Mouse (Mus musculus) midbrain, embryonic 10.5 days (tissue): ENCODE measurements at regions not wholly inside any gene's neighbourhood (a gene's known extent, or its start where the extent isn't known, plus 50 kb on each side); places are given as distances from the start of the nearest gene placed in this dataset.

ENCODE experiments used
- DNase-seq: peaks from one replicate; pipeline ENCODE4 v3.0.0-alpha.2; 2017; ENCODE audit warnings: low spot score
- H3K27ac ChIP-seq: fragments of 300-500 bp; sonication (generic); replicated peaks from 2 replicates; pipeline ENCODE4 v1.5.1; 2016; ENCODE audit warnings: mild to moderate bottlenecking
- H3K27me3 ChIP-seq: fragments of 300-500 bp; sonication (generic); 2 replicates; pipeline ENCODE4 v1.6.1; 2016; ENCODE audit warnings: low read depth, mild to moderate bottlenecking; ENCODE audit not compliant: poor library complexity, severe bottlenecking
- H3K36me3 ChIP-seq: fragments of 300-500 bp; sonication (generic); 2 replicates; pipeline ENCODE4 v1.6.1; 2016; ENCODE audit warnings: mild to moderate bottlenecking, moderate library complexity
- H3K4me1 ChIP-seq: fragments of 300-500 bp; sonication (generic); 2 replicates; pipeline ENCODE4 v1.6.1; 2016
- H3K4me3 ChIP-seq: fragments of 300-500 bp; sonication (generic); 2 replicates; pipeline ENCODE4 v1.5.1; 2016; ENCODE audit warnings: mild to moderate bottlenecking, moderate library complexity
- H3K9me3 ChIP-seq: fragments of 300-500 bp; sonication (generic); replicated peaks from 2 replicates; pipeline ENCODE4 v1.6.1; 2016; ENCODE audit warnings: mild to moderate bottlenecking
- WGBS: fragments of 180-500 bp; shearing (Covaris S2); methylation state at CpG from one replicate; pipeline ENCODE4 v1.1.7; 2016; 5-methylcytosine and 5-hydroxymethylcytosine counted together

GRCm38 (mm10) chr19:21143970-21144595 lies 128.0 kb upstream of the Zfand5 start:
- Histone ChIP-seq H3K4me3 (peak overlapping the region; percentile 29), H3K36me3 (no peaks in the 10 kb centered on the region), H3K27ac (peak overlapping the region; percentile 55), H3K4me1 (peaks cover 26% of the 10 kb centered on the region), H3K9me3 (no peaks in the 10 kb centered on the region), H3K27me3 (peaks cover 26% of the 10 kb centered on the region)
- no peak for DNase-seq
- WGBS = 36% methylated on average over 7 of the region's 7 CpGs

- no peak for DNase-seq
- Histone ChIP-seq H3K4me1 (peaks cover 34% of the 10 kb centered on the region), H3K9me3 (no peaks in the 10 kb centered on the region), H3K4me3 (no peak overlapping the region), H3K27ac (no peak overlapping the region), H3K27me3 (peaks cover 17% of the 10 kb centered on the region), H3K36me3 (no peaks in the 10 kb centered on the region)
- WGBS = 78% methylated on average over 3 of the region's 3 CpGs
These were observed 131.6 kb upstream of the Zfand5 start for GRCm38 (mm10) chr19:21140456-21140855.

GRCm38 (mm10) chr19:21138998-21139495 lies 133.0 kb upstream of the Zfand5 start:
- no peaks in the 10 kb centered on the region for H3K36me3 ChIP-seq
- H3K27ac ChIP-seq = no peak overlapping the region
- H3K4me1 ChIP-seq = peaks cover 28% of the 10 kb centered on the region
- no peak for DNase-seq
- peaks cover 17% of the 10 kb centered on the region for H3K27me3 ChIP-seq
- 85% methylated on average over 8 of the region's 8 CpGs for WGBS
- H3K4me3 ChIP-seq = no peak overlapping the region
- no peaks in the 10 kb centered on the region for H3K9me3 ChIP-seq

GRCm38 (mm10) chr19:21136756-21137155 lies 135.3 kb upstream of the Zfand5 start:
- H3K27ac ChIP-seq = no peak overlapping the region
- no peak for DNase-seq
- WGBS = 66% methylated on average over 1 of the region's 1 CpGs
- H3K4me3 ChIP-seq = no peak overlapping the region
- no peaks in the 10 kb centered on the region for H3K9me3 ChIP-seq
- no peaks in the 10 kb centered on the region for H3K36me3 ChIP-seq
- H3K27me3 ChIP-seq = peaks cover 9% of the 10 kb centered on the region; the same call in 1 of the 2 replicates
- peaks cover 21% of the 10 kb centered on the region for H3K4me1 ChIP-seq

GRCm38 (mm10) chr19:21135998-21136380 lies 136.1 kb upstream of the Zfand5 start:
- peaks cover 26% of the 10 kb centered on the region for H3K4me1 ChIP-seq
- no peaks in the 10 kb centered on the region for H3K9me3 ChIP-seq
- peaks cover 7% of the 10 kb centered on the region; the same call in 1 of the 2 replicates for H3K27me3 ChIP-seq
- H3K36me3 ChIP-seq = no peaks in the 10 kb centered on the region
- no peak overlapping the region for H3K4me3 ChIP-seq
- 58% methylated on average over 5 of the region's 5 CpGs for WGBS
- peak overlapping the region; percentile 39 for H3K27ac ChIP-seq
- DNase-seq = no peak

GRCm38 (mm10) chr19:21135297-21135997 lies 136.6 kb upstream of the Zfand5 start:
- H3K36me3 ChIP-seq = no peaks in the 10 kb centered on the region
- WGBS = 44% methylated on average over 6 of the region's 6 CpGs
- no peak for DNase-seq
- peaks cover 2% of the 10 kb centered on the region; the same call in 1 of the 2 replicates for H3K27me3 ChIP-seq
- H3K9me3 ChIP-seq = no peaks in the 10 kb centered on the region
- H3K4me3 ChIP-seq = no peak overlapping the region
- H3K27ac ChIP-seq = peak overlapping the region; percentile 39
- H3K4me1 ChIP-seq = peaks cover 26% of the 10 kb centered on the region

- no peak overlapping the region for H3K27ac ChIP-seq
- H3K27me3 ChIP-seq = no peaks in the 10 kb centered on the region
- no peak for DNase-seq
- 81% methylated on average over 5 of the region's 5 CpGs for WGBS
- H3K9me3 ChIP-seq = no peaks in the 10 kb centered on the region
- H3K36me3 ChIP-seq = no peaks in the 10 kb centered on the region
- H3K4me3 ChIP-seq = no peak overlapping the region
- peaks cover 11% of the 10 kb centered on the region; the same call in 1 of the 2 replicates for H3K4me1 ChIP-seq
These were observed 142.4 kb upstream of the Zfand5 start for GRCm38 (mm10) chr19:21129653-21130052.

GRCm38 (mm10) chr19:21127079-21127745 lies 144.9 kb upstream of the Zfand5 start:
- Histone ChIP-seq H3K9me3 (no peaks in the 10 kb centered on the region), H3K27me3 (no peaks in the 10 kb centered on the region), H3K4me1 (peaks cover 11% of the 10 kb centered on the region; the same call in 1 of the 2 replicates), H3K27ac (no peak overlapping the region), H3K4me3 (no peak overlapping the region), H3K36me3 (no peaks in the 10 kb centered on the region)
- 92% methylated on average over 8 of the region's 8 CpGs for WGBS
- DNase-seq = no peak

- Histone ChIP-seq H3K36me3 (no peaks in the 10 kb centered on the region), H3K9me3 (no peaks in the 10 kb centered on the region), H3K4me1 (peaks cover 11% of the 10 kb centered on the region; the same call in 1 of the 2 replicates), H3K4me3 (no peak overlapping the region), H3K27ac (no peak overlapping the region), H3K27me3 (no peaks in the 10 kb centered on the region)
- no peak for DNase-seq
- 91% methylated on average over 2 of the region's 2 CpGs for WGBS
These were observed 145.4 kb upstream of the Zfand5 start for GRCm38 (mm10) chr19:21126670-21127069.

GRCm38 (mm10) chr19:21119477-21119876 lies 152.6 kb upstream of the Zfand5 start:
- Histone ChIP-seq H3K27me3 (no peaks in the 10 kb centered on the region), H3K9me3 (no peaks in the 10 kb centered on the region), H3K27ac (no peak overlapping the region), H3K36me3 (no peaks in the 10 kb centered on the region), H3K4me3 (no peak overlapping the region), H3K4me1 (no peaks in the 10 kb centered on the region)
- 90% methylated on average over 6 of the region's 6 CpGs for WGBS
- DNase-seq = no peak

GRCm38 (mm10) chr19:21118782-21119181 lies 153.3 kb upstream of the Zfand5 start:
- no peak overlapping the region for H3K27ac ChIP-seq
- H3K4me1 ChIP-seq = no peaks in the 10 kb centered on the region
- DNase-seq = no peak
- H3K36me3 ChIP-seq = no peaks in the 10 kb centered on the region
- no peaks in the 10 kb centered on the region for H3K27me3 ChIP-seq
- 93% methylated on average over 4 of the region's 4 CpGs for WGBS
- H3K9me3 ChIP-seq = no peaks in the 10 kb centered on the region
- no peak overlapping the region for H3K4me3 ChIP-seq

GRCm38 (mm10) chr19:21115693-21116092 lies 156.4 kb upstream of the Zfand5 start:
- H3K4me3 ChIP-seq = no peak overlapping the region
- no peaks in the 10 kb centered on the region for H3K27me3 ChIP-seq
- no peaks in the 10 kb centered on the region for H3K36me3 ChIP-seq
- 90% methylated on average over 2 of the region's 2 CpGs for WGBS
- H3K4me1 ChIP-seq = no peaks in the 10 kb centered on the region
- DNase-seq = no peak
- no peaks in the 10 kb centered on the region for H3K9me3 ChIP-seq
- no peak overlapping the region for H3K27ac ChIP-seq

GRCm38 (mm10) chr19:21111836-21112235 lies 157.8 kb upstream of the Tmc1 start:
- 94% methylated on average over 5 of the region's 5 CpGs for WGBS
- Histone ChIP-seq H3K4me3 (no peak overlapping the region), H3K4me1 (no peaks in the 10 kb centered on the region), H3K27me3 (no peaks in the 10 kb centered on the region), H3K27ac (no peak overlapping the region), H3K36me3 (no peaks in the 10 kb centered on the region), H3K9me3 (no peaks in the 10 kb centered on the region)
- no peak for DNase-seq
